Mouse (Mus musculus) lung, postnatal 0 days (tissue): ENCODE results near the gene Ndufb5. TPM values are rescaled to one million over a fixed set of nuclear protein-coding genes. Genes with fewer than 3 reads are reported as not detected.

Experiments
- ATAC-seq: fragments of 200-750 bp; cut with Nextera tagmentation; 2 replicates; pipeline ENCODE4 v1.8.0; 2017; ENCODE audit warnings: moderate library complexity
- DNase-seq: peaks from one replicate; pipeline ENCODE4 v3.0.0-alpha.2; 2016; ENCODE audit warnings: low spot score
- H3K27ac ChIP-seq: fragments of 300-500 bp; sonication (generic); 2 replicates; pipeline ENCODE4 v1.5.1; 2014; ENCODE audit warnings: antibody characterized with exemption, mild to moderate bottlenecking, low read length, mixed read lengths
- H3K27me3 ChIP-seq: fragments of 300-500 bp; sonication (generic); replicated peaks from 2 replicates; pipeline ENCODE4 v1.6.1; 2014; ENCODE audit warnings: low read length, mixed read lengths; ENCODE audit not compliant: insufficient read depth
- H3K36me3 ChIP-seq: fragments of 300-500 bp; sonication (generic); 2 replicates; pipeline ENCODE4 v1.6.1; 2014; ENCODE audit warnings: low read length, mixed read lengths; ENCODE audit not compliant: insufficient read depth
- H3K4me1 ChIP-seq: fragments of 300-500 bp; sonication (generic); 2 replicates; pipeline ENCODE4 v1.6.1; 2014; ENCODE audit warnings: antibody characterized with exemption, low read depth, low read length, mixed read lengths; ENCODE audit not compliant: insufficient read depth
- H3K4me2 ChIP-seq: fragments of 300-500 bp; sonication (generic); replicated peaks from 2 replicates; pipeline ENCODE4 v1.6.1; 2014; ENCODE audit warnings: low read depth, mild to moderate bottlenecking, low read length, moderate library complexity, mixed read lengths
- H3K4me3 ChIP-seq: fragments of 300-500 bp; sonication (generic); 2 replicates; pipeline ENCODE4 v1.5.1; 2014; ENCODE audit warnings: low read depth, low read length
- H3K9ac ChIP-seq: fragments of 300-500 bp; sonication (generic); replicated peaks from 2 replicates; pipeline ENCODE4 v1.6.1; 2014; ENCODE audit warnings: low read depth, mild to moderate bottlenecking
- H3K9me3 ChIP-seq: fragments of 300-500 bp; sonication (generic); 2 replicates; pipeline ENCODE4 v1.6.1; 2016; ENCODE audit warnings: low read length, mixed read lengths
- CTCF ChIP-seq: IDR thresholded peaks from 2 replicates; pipeline ENCODE4 v1.5.1; 2016; ENCODE audit warnings: antibody characterized with exemption, mild to moderate bottlenecking
- EP300 ChIP-seq: IDR thresholded peaks from 2 replicates; pipeline ENCODE4 v1.6.1; 2016; ENCODE audit warnings: antibody characterized with exemption, mild to moderate bottlenecking, control low read depth
- WGBS: fragments of 180-500 bp; shearing (Covaris S2); extraction: QIAGEN DNeasy Blood & Tissue Kit; methylation state at CpG from one replicate; pipeline ENCODE4 v1.1.7; 2014; 5-methylcytosine and 5-hydroxymethylcytosine counted together
- polyA plus RNA-seq: library from polyadenylated mRNA; unstranded; fragments of >200 nt; fragmentation: Nextera tagmentation; extraction: Ambion mirVana; gene quantifications from 2 replicates; pipeline ENCODE4 v1.2.1, GENCODE M21; 2015

The Ndufb5 gene
- polyA plus RNA-seq, 1 experiment from 2014 or later, result 259 TPM

- TF ChIP-seq EP300 (no peak), CTCF (no peak)
- no peaks in the 10 kb centered on the region for H3K36me3 ChIP-seq
- no peak overlapping the region for H3K27ac ChIP-seq
- H3K4me3 ChIP-seq, result no peak overlapping the region
- no peak for DNase-seq
- H3K4me1 ChIP-seq, result no peaks in the 10 kb centered on the region
- no peaks in the 10 kb centered on the region for H3K27me3 ChIP-seq
- H3K9ac ChIP-seq, result no peak overlapping the region
- no peaks in the 10 kb centered on the region for H3K9me3 ChIP-seq
- ATAC-seq, result no peak
- H3K4me2 ChIP-seq, result no peak overlapping the region
- WGBS, result 55% methylated on average over 8 of the region's 8 CpGs
Observed at GRCm38 (mm10) chr3:32762962-32763361, 26.2 kb downstream of the Ndufb5 start.

- H3K36me3 ChIP-seq, result no peaks in the 10 kb centered on the region
- ATAC-seq (no peak), DNase-seq (no peak)
- no peak overlapping the region for H3K27ac ChIP-seq
- H3K4me2 ChIP-seq, result no peak overlapping the region
- H3K4me3 ChIP-seq, result no peak overlapping the region
- H3K4me1 ChIP-seq, result no peaks in the 10 kb centered on the region
- TF ChIP-seq CTCF (no peak), EP300 (no peak)
- 41% methylated on average over 7 of the region's 7 CpGs for WGBS
- H3K9ac ChIP-seq, result no peak overlapping the region
- H3K27me3 ChIP-seq, result no peaks in the 10 kb centered on the region
- no peaks in the 10 kb centered on the region for H3K9me3 ChIP-seq
Observed at GRCm38 (mm10) chr3:32763902-32764301, 27.1 kb downstream of the Ndufb5 start.

GRCm38 (mm10) chr3:32770781-32771180 is 34.0 kb downstream of the Ndufb5 start:
- no peak overlapping the region for H3K9ac ChIP-seq
- H3K27ac ChIP-seq, result no peak overlapping the region
- WGBS, result 59% methylated on average over 2 of the region's 2 CpGs
- no peaks in the 10 kb centered on the region for H3K4me1 ChIP-seq
- no peak for ATAC-seq
- no peaks in the 10 kb centered on the region for H3K9me3 ChIP-seq
- H3K4me2 ChIP-seq, result no peak overlapping the region
- TF ChIP-seq CTCF (no peak), EP300 (no peak)
- no peak for DNase-seq
- no peak overlapping the region for H3K4me3 ChIP-seq
- no peaks in the 10 kb centered on the region for H3K27me3 ChIP-seq
- H3K36me3 ChIP-seq, result no peaks in the 10 kb centered on the region

Other genes with a start within 250 kb of the Ndufb5 start
- 0.07 and 0.16 TPM in 2 replicates for gene Kcnmb3, start 244.8 kb upstream of the Ndufb5 start, polyA plus RNA-seq
- 28.9 and 33.9 TPM in 2 replicates for gene Zfp639, start 226.7 kb upstream of the Ndufb5 start, polyA plus RNA-seq
- gene Mfn1, start 207.5 kb upstream of the Ndufb5 start, polyA plus RNA-seq, result 19.5 and 22.1 TPM in 2 replicates
- 109 and 114 TPM in 2 replicates for gene Gnb4, start 120.4 kb upstream of the Ndufb5 start, polyA plus RNA-seq
- 78.3 and 79.5 TPM in 2 replicates for gene Actl6a, start 30.7 kb upstream of the Ndufb5 start, polyA plus RNA-seq
- 15.4 and 16.1 TPM in 2 replicates for gene Mrpl47, start 615 bp downstream of the Ndufb5 start, polyA plus RNA-seq
- 1.9 and 2.0 TPM in 2 replicates for gene Usp13, start 80.6 kb downstream of the Ndufb5 start, polyA plus RNA-seq